Mouse (Mus musculus) CH12.LX (cell line): ENCODE data around the gene Acsl6. TPM values are rescaled to one million over a fixed set of nuclear protein-coding genes. Genes with fewer than 3 reads are reported as not detected.

Experiments used
- DNase-seq: peaks from one replicate; pipeline ENCODE4 v3.0.0-alpha.2; 2013; ENCODE audit errors: extremely low read depth
- H3K27ac ChIP-seq: 2 replicates; pipeline ENCODE4 v1.5.1; 2012; ENCODE audit warnings: low read depth, mild to moderate bottlenecking, control low read depth, moderate library complexity; ENCODE audit not compliant: insufficient read depth
- H3K27me3 ChIP-seq: replicated peaks from 2 replicates; pipeline ENCODE3; 2012; ENCODE audit warnings: inconsistent platforms
- H3K36me3 ChIP-seq, 2 experiments: replicated peaks in 1 of 2; 2 replicates each; pipeline versions ENCODE3 to v1.6.1; 2012; ENCODE audit warnings: inconsistent platforms in 1 of 2, low read length in 1 of 2, mild to moderate bottlenecking in 1 of 2, mixed read lengths in 1 of 2, moderate library complexity in 1 of 2; ENCODE audit not compliant: control insufficient read depth in 1 of 2, insufficient read depth in 1 of 2
- H3K4me1 ChIP-seq, 2 experiments: 2 replicates each; pipeline ENCODE4 v1.6.1; 2012; ENCODE audit warnings: inconsistent platforms in 1 of 2, moderate library complexity in 1 of 2; ENCODE audit not compliant: insufficient read depth in 2 of 2, control insufficient read depth in 1 of 2
- H3K4me2 ChIP-seq: 2 replicates; pipeline ENCODE4 v1.6.1; 2012; ENCODE audit warnings: low read depth, mild to moderate bottlenecking, control low read depth; ENCODE audit not compliant: poor library complexity, insufficient read depth, severe bottlenecking
- H3K4me3 ChIP-seq, 3 experiments: fragments of 150-350 bp in 1 of 3; sonication (generic) in 1 of 3; replicated peaks in 1 of 3; 2 replicates each; pipeline versions ENCODE3 to v1.5.1; 2011 to 2012; ENCODE audit warnings: low read depth in 2 of 3, low read length in 2 of 3, mild to moderate bottlenecking in 2 of 3, moderate library complexity in 2 of 3, control low read depth in 1 of 3, improper control_type of control experiment in 1 of 3, inconsistent platforms in 1 of 3, mixed read lengths in 1 of 3; ENCODE audit not compliant: poor library complexity in 1 of 3
- H3K79me2 ChIP-seq: replicated peaks from 2 replicates; pipeline ENCODE4 v1.6.1; 2012; ENCODE audit warnings: mild to moderate bottlenecking, moderate library complexity; ENCODE audit not compliant: control insufficient read depth, poor library complexity, insufficient read depth, severe bottlenecking; ENCODE audit errors: extremely low read depth
- H3K9ac ChIP-seq: 2 replicates; pipeline ENCODE4 v1.6.1; 2012; ENCODE audit warnings: low read depth, mild to moderate bottlenecking, control low read depth, moderate library complexity; ENCODE audit not compliant: insufficient read depth
- H3K9me3 ChIP-seq: replicated peaks from 2 replicates; pipeline ENCODE3; 2012; ENCODE audit warnings: low read length, inconsistent platforms, mixed read lengths
- CTCF ChIP-seq, 2 experiments: IDR thresholded peaks in 1 of 2; conservative IDR thresholded peaks in 1 of 2; 2 replicates each; pipeline ENCODE4 v1.5.1; 2011 to 2012; ENCODE audit warnings: low read depth in 2 of 2, low read length in 2 of 2, improper control_type of control experiment in 1 of 2, inconsistent platforms in 1 of 2, mild to moderate bottlenecking in 1 of 2, moderate library complexity in 1 of 2
- EP300 ChIP-seq: IDR thresholded peaks from 2 replicates; pipeline ENCODE4 v1.6.1; 2011; ENCODE audit warnings: low read length, improper control_type of control experiment
- GABPA ChIP-seq: IDR thresholded peaks from 2 replicates; pipeline ENCODE4 v1.6.1; 2012; ENCODE audit warnings: low read depth, low read length, improper control_type of control experiment, inconsistent platforms; ENCODE audit not compliant: insufficient replicate concordance
- KAT2A ChIP-seq: IDR thresholded peaks from 2 replicates; pipeline ENCODE4 v1.6.1; 2012; ENCODE audit warnings: low read length, improper control_type of control experiment, inconsistent platforms; ENCODE audit not compliant: insufficient replicate concordance
- MAFK ChIP-seq: IDR thresholded peaks from 2 replicates; pipeline ENCODE4 v1.6.1; 2011; ENCODE audit warnings: low read length, improper control_type of control experiment; ENCODE audit not compliant: insufficient replicate concordance
- MAX ChIP-seq: IDR thresholded peaks from 2 replicates; pipeline ENCODE4 v1.6.1; 2011; ENCODE audit warnings: low read length, improper control_type of control experiment
- MEF2A ChIP-seq: IDR thresholded peaks from 2 replicates; pipeline ENCODE4 v1.6.1; 2014; ENCODE audit warnings: low read depth, mild to moderate bottlenecking, inconsistent platforms, low read length, improper control_type of control experiment, borderline replicate concordance
- NELFE ChIP-seq: IDR thresholded peaks from 2 replicates; pipeline ENCODE4 v1.6.1; 2011; ENCODE audit warnings: low read depth, low read length, improper control_type of control experiment
- NRF1 ChIP-seq: IDR thresholded peaks from 2 replicates; pipeline ENCODE4 v1.6.1; 2014; ENCODE audit warnings: low read depth, mild to moderate bottlenecking, inconsistent platforms, low read length, improper control_type of control experiment, moderate library complexity
- RAD21 ChIP-seq: IDR thresholded peaks from 2 replicates; pipeline ENCODE4 v1.6.1; 2011; ENCODE audit warnings: low read depth, mild to moderate bottlenecking, low read length, improper control_type of control experiment, moderate library complexity
- SMC3 ChIP-seq: IDR thresholded peaks from 2 replicates; pipeline ENCODE4 v1.6.1; 2011; ENCODE audit warnings: low read depth, low read length, improper control_type of control experiment
- UBTF ChIP-seq: IDR thresholded peaks from 2 replicates; pipeline ENCODE4 v1.6.1; 2012; ENCODE audit warnings: low read depth, mild to moderate bottlenecking, inconsistent platforms, low read length, improper control_type of control experiment, moderate library complexity
- USF1 ChIP-seq: IDR thresholded peaks from 2 replicates; pipeline ENCODE4 v1.6.1; 2014; ENCODE audit warnings: low read depth, mild to moderate bottlenecking, inconsistent platforms, low read length, improper control_type of control experiment
- USF2 ChIP-seq: conservative IDR thresholded peaks from 2 replicates; pipeline ENCODE4 v1.6.1; 2011; ENCODE audit warnings: low read depth, low read length, improper control_type of control experiment
- ZMIZ1 ChIP-seq: IDR thresholded peaks from 2 replicates; pipeline ENCODE4 v1.6.1; 2012; ENCODE audit warnings: low read depth, mild to moderate bottlenecking, inconsistent platforms, low read length, improper control_type of control experiment
- dilution Hi-C: fragments of 300-500 bp; cut with MboI; formaldehyde crosslinking; loops from 2 replicates; pipeline ENCODE4 v1.14.3; 2020; ENCODE audit warnings: low sequenced_read_pairs; ENCODE audit not compliant: extremely low pct_unique_long_range_greater_than_20kb, extremely low pct_ligation_motif_present
- in situ Hi-C: fragments of 300-500 bp; cut with MboI; formaldehyde crosslinking; loops from 3 replicates; pipeline ENCODE4 v1.14.3; 2019; ENCODE audit warnings: low sequenced_read_pairs, low pct_ligation_motif_present, low pct_unique_long_range_greater_than_20kb, mixed read lengths
- polyA plus RNA-seq: library from polyadenylated mRNA; unstranded; fragments of >175 nt; gene quantifications from 2 replicates; pipeline ENCODE4 v1.2.1, GENCODE M21; 2012; ENCODE audit warnings: low read depth; ENCODE audit not compliant: insufficient read length
- total RNA-seq, 2 experiments: library from RNA; depleted of rRNA; stranded (reverse); fragments of 300-350 nt in 1 of 2; fragments of >200 nt in 1 of 2; gene quantifications; 2 replicates each; pipeline ENCODE4 v1.2.3; 2012 to 2014

The Acsl6 gene
- total and polyA plus RNA-seq, 3 experiments, result 74.1 to 222 (median 96.9) TPM

GRCm38 (mm10) chr11:54304471-54304873 is 874 bp downstream of the Acsl6 start:
- Histone ChIP-seq H3K4me1 (peaks cover 9 to 66% of the 10 kb centered on the region in 2 experiments), H3K27me3 (no peaks in the 10 kb centered on the region), H3K27ac (peak overlapping the region; percentile 40; the same call in 1 of the 2 replicates), H3K9ac (peak overlapping the region; percentile 70), H3K4me2 (peak overlapping the region; percentile 63), H3K36me3 (peaks cover 0 to 21% of the 10 kb centered on the region in 2 experiments), H3K79me2 (peaks cover 37% of the 10 kb centered on the region), H3K4me3 (peak overlapping the region; percentile 76 to 92 (median 84)), H3K9me3 (no peaks in the 10 kb centered on the region)
- dilution Hi-C loops, result no loop called here
- TF ChIP-seq RAD21, result peak; percentile 23
- peak in 1 of 2 experiments; percentile 48; a peak in 2 of 4 replicates for TF ChIP-seq CTCF (conservative IDR thresholded peaks at IDR 0.05 in 1 of 2, IDR thresholded peaks at IDR 0.05 in 1 of 2; ENCODE audit: low read depth in 2 of 2, low read length in 2 of 2)
- no peak for TF ChIP-seq EP300
- peak; percentile 50 for TF ChIP-seq SMC3
- TF ChIP-seq USF1, result no peak
- no peak for DNase-seq
- in situ Hi-C loops, result loop anchor here (5.0 to 25.0 kb wide), 3 partner anchors 37 to 358 kb away; partner anchors contain the start of genes Fnip1 and Il3

DNA sequence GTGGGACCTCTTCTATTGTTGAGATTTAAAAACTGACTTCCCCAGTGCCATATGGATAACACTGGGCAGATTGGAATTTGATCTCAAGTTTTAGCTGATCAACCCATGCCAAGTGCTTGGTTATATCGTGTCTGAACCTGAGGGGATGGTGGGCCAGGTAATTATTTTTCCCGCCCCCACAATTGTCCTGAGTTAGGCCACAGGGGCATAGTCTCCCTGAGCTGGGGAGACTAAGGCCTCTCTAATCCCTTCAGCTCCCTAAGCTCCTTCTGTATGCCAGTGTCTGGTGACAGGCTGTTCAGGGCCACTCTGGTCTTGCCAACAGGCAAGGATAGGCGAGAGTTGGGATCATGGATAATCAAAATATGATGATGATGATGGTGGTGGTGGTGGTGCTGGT is 1.7 kb downstream of the Acsl6 start:
- no peak for DNase-seq
- Histone ChIP-seq H3K4me3 (peak overlapping the region; percentile 14 to 84 (median 76)), H3K36me3 (peaks cover 0 to 30% of the 10 kb centered on the region in 2 experiments), H3K27me3 (no peaks in the 10 kb centered on the region), H3K4me1 (peaks cover 6 to 66% of the 10 kb centered on the region in 2 experiments), H3K79me2 (peaks cover 37% of the 10 kb centered on the region), H3K9ac (peak overlapping the region; percentile 33; the same call in 1 of the 2 replicates), H3K27ac (no peak overlapping the region), H3K9me3 (no peaks in the 10 kb centered on the region), H3K4me2 (peak overlapping the region; percentile 27)
- dilution Hi-C loops, result no loop called here
- in situ Hi-C loops, result loop anchor here (5.0 to 25.0 kb wide), 4 partner anchors 52 to 357 kb away; partner anchors contain the start of gene Fnip1
- TF ChIP-seq NELFE (no peak), MAFK (no peak), ZMIZ1 (no peak), EP300 (no peak), USF2 (no peak), MEF2A (no peak), MAX (no peak), UBTF (no peak), KAT2A (no peak), NRF1 (no peak), GABPA (no peak)
- TF ChIP-seq, all 38 proteins: peak for 0
